Mouse (Mus musculus) kidney, adult 2 months (tissue): ENCODE results near the gene Egfl8. TPM values are rescaled to one million over a fixed set of nuclear protein-coding genes. Genes with fewer than 3 reads are reported as not detected.

ENCODE experiments used
- DNase-seq: peaks from one replicate; pipeline ENCODE4 v3.0.0; 2021
- H3K27ac ChIP-seq: fragments of 200-500 bp; 2 replicates; pipeline ENCODE4 v1.5.1; 2012; ENCODE audit warnings: low read depth, low read length, control low read depth, inconsistent platforms; ENCODE audit not compliant: insufficient read depth
- H3K27me3 ChIP-seq: fragments of 200-500 bp; replicated peaks from 2 replicates; pipeline ENCODE4 v1.6.1; 2012; ENCODE audit warnings: mild to moderate bottlenecking, moderate library complexity, low read length, inconsistent platforms; ENCODE audit not compliant: control insufficient read depth, insufficient read depth
- H3K36me3 ChIP-seq: fragments of 200-500 bp; 2 replicates; pipeline ENCODE4 v1.6.1; 2012; ENCODE audit warnings: mild to moderate bottlenecking, moderate library complexity, low read length, inconsistent platforms; ENCODE audit not compliant: control insufficient read depth, insufficient read depth
- H3K4me1 ChIP-seq: fragments of 200-500 bp; 2 replicates; pipeline ENCODE4 v1.6.1; 2011; ENCODE audit warnings: low read length; ENCODE audit not compliant: control insufficient read depth, insufficient read depth
- H3K4me3 ChIP-seq: fragments of 200-500 bp; 2 replicates; pipeline ENCODE4 v1.5.1; 2011; ENCODE audit warnings: mild to moderate bottlenecking, low read depth, low read length, control low read depth; ENCODE audit not compliant: insufficient read depth
- CTCF ChIP-seq: fragments of 200-500 bp; conservative IDR thresholded peaks from 2 replicates; pipeline ENCODE4 v1.5.1; 2011; ENCODE audit warnings: low read depth, mild to moderate bottlenecking, control low read depth, low read length, moderate library complexity, mixed read lengths; ENCODE audit not compliant: insufficient read depth, insufficient read length
- POLR2A ChIP-seq: fragments of 200-500 bp; IDR thresholded peaks from one replicate; pipeline ENCODE4 v1.6.1; 2011; ENCODE audit warnings: low read depth, low read length, control low read depth
- WGBS: fragments of 180-500 bp; shearing (Covaris S2); methylation state at CpG from one replicate; pipeline ENCODE4 v1.1.7; 2018; 5-methylcytosine and 5-hydroxymethylcytosine counted together
- polyA plus RNA-seq: library from polyadenylated mRNA; depleted of rRNA; stranded (reverse); fragments of >200 nt; gene quantifications from 2 replicates; pipeline ENCODE4 v1.2.3, GENCODE M21; 2012

Gene Egfl8
- polyA plus RNA-seq, 1 experiment = 5.1 TPM

DNA sequence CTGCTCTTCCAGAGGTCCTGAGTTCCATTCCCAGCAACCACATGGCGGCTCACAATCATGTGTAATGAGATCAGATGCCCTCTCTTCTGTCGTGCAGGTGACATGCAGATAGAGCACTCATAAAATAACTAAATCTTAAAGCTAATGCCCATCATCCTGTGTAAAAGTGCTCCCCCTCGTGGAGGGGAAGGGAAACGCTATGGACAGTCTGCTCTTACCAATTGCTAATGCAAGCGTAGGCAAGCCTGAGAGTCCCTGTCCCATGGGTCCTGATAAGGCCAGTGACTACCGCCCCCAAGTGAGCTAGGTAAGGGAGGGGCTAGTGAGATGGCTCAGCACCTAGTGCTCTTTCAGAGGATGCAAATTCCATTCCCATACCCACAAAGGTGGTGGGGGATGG, 3.2 kb upstream of the Egfl8 start:
- Histone ChIP-seq H3K27ac (no peak overlapping the region), H3K4me3 (no peak overlapping the region), H3K27me3 (no peaks in the 10 kb centered on the region), H3K4me1 (no peaks in the 10 kb centered on the region), H3K36me3 (peaks cover 5% of the 10 kb centered on the region; the same call in 1 of the 2 replicates)
- DNase-seq = peak; percentile 84
- TF ChIP-seq CTCF (peak; percentile 88), POLR2A (no peak)
- WGBS = 17% methylated on average over 6 of the region's 6 CpGs

GRCm38 (mm10) chr17:34613830-34614229, 1.9 kb downstream of the Egfl8 start:
- H3K36me3 ChIP-seq = no peaks in the 10 kb centered on the region; the same call in 1 of the 2 replicates
- TF ChIP-seq CTCF = no peak
- TF ChIP-seq POLR2A = no peak
- H3K27ac ChIP-seq = no peak overlapping the region
- no peak overlapping the region for H3K4me3 ChIP-seq
- WGBS = 86% methylated on average over 10 of the region's 10 CpGs
- no peaks in the 10 kb centered on the region for H3K27me3 ChIP-seq
- no peak for DNase-seq
- peaks cover 3% of the 10 kb centered on the region; the same call in 1 of the 2 replicates for H3K4me1 ChIP-seq

DNA sequence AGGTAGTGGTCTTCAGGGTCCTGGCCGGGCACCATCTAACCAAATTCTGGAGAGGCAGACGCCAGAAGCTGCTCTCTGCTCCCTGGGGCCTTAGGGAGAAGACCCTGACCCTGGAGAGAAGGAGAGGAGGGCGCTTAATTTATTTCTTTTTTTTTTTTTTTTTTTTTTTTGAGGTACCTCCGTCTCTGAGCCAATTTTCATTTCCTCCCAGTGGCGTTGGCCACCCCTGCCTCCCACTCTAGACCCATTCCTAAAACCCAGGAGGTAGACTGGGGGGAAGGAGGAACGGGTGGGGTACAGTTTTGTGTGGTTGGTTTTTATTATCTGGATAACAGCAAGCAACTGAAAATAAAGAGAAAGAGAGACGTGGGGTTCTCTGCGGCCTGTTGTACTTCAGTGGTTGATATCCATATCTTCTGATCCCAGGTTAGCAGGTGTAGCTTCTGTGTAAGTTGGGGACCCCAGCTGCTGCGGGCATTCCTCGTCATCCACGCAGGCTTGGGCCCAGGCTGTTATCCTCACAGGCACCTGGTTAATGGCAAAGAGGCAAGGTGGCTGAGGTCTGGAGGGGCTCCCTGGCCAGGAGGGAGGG, 2.6 kb downstream of the Egfl8 start:
- TF ChIP-seq POLR2A (no peak), CTCF (no peak)
- DNase-seq = no peak
- Histone ChIP-seq H3K27me3 (no peaks in the 10 kb centered on the region), H3K27ac (no peak overlapping the region), H3K4me3 (no peak overlapping the region), H3K4me1 (peaks cover 8% of the 10 kb centered on the region), H3K36me3 (no peaks in the 10 kb centered on the region; the same call in 1 of the 2 replicates)
- 79% methylated on average over 11 of the region's 11 CpGs for WGBS

- Histone ChIP-seq H3K36me3 (no peaks in the 10 kb centered on the region; the same call in 1 of the 2 replicates), H3K4me1 (peaks cover 16% of the 10 kb centered on the region), H3K27me3 (no peaks in the 10 kb centered on the region), H3K4me3 (no peak overlapping the region), H3K27ac (no peak overlapping the region)
- DNase-seq = no peak
- TF ChIP-seq CTCF = no peak
- no peak for TF ChIP-seq POLR2A
- 89% methylated on average over 8 of the region's 8 CpGs for WGBS
Observed at GRCm38 (mm10) chr17:34611050-34611449, 4.7 kb downstream of the Egfl8 start.

GRCm38 (mm10) chr17:34607997-34608396, 7.8 kb downstream of the Egfl8 start:
- H3K27ac ChIP-seq = no peak overlapping the region
- TF ChIP-seq POLR2A (no peak), CTCF (no peak)
- WGBS = 42% methylated on average over 7 of the region's 7 CpGs

DNA sequence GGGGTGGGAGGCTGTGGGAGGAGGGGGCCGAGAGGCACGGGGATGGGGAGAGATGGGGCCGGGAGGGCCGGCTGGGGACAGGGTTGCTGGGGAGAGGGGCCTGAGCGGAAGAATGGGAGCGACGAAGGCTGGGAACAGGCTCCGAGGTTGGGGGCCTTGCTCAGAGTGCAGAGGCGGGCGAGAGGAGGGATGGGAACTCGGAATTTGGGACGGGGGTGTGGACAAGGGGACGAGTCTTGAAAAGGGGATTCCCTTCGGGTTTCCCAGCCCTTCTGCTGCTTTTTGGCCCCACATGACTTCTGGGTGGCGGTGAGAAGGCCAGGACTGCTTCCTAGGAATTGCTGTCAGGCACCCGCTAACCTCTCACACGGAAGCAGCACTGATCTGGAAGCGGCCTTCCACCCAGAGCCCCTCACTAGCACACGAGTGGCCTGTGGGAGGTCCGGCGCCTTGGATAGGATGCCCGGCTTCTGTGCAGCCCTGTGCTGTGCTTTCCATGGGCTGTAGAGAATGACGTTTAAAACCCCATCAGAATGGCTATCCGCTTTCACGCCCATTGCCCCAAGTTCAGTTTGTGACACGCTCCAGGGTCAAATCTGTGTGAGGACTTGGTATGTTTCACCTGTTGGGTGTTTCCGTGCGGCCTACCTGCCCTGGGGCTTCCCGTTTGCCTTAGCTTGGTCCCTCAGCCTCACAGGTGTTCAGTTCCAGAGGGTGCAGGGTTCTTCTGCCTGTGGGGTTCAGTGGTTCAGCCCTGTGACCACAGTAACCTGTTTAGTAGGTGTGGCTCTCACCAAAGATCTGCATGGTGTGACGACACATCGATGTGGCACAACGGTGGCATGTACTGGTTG, 9.4 kb downstream of the Egfl8 start:
- Histone ChIP-seq H3K27ac (no peak overlapping the region), H3K27me3 (no peaks in the 10 kb centered on the region), H3K4me1 (peaks cover 32% of the 10 kb centered on the region), H3K36me3 (no peaks in the 10 kb centered on the region), H3K4me3 (peak overlapping the region; percentile 67)
- TF ChIP-seq POLR2A (no peak), CTCF (no peak)
- peak; percentile 22 for DNase-seq
- 6% methylated on average over 32 of the region's 32 CpGs for WGBS

More at GRCm38 (mm10) chr17:34607997-34608396, 7.8 kb downstream of the Egfl8 start:
- peaks cover 23% of the 10 kb centered on the region for H3K4me1 ChIP-seq
- DNase-seq = peak; percentile 38
- no peaks in the 10 kb centered on the region for H3K27me3 ChIP-seq
- H3K36me3 ChIP-seq = no peaks in the 10 kb centered on the region
- H3K4me3 ChIP-seq = no peak overlapping the region

- 2% methylated on average over 20 of the region's 30 CpGs for WGBS
- Histone ChIP-seq H3K4me3 (peak overlapping the region; percentile 67), H3K27me3 (no peaks in the 10 kb centered on the region), H3K36me3 (no peaks in the 10 kb centered on the region), H3K27ac (peak overlapping the region; percentile 97), H3K4me1 (peaks cover 32% of the 10 kb centered on the region)
- TF ChIP-seq CTCF (no peak), POLR2A (peak; percentile 75)
- DNase-seq = peak; percentile 99
Observed at GRCm38 (mm10) chr17:34605609-34606008, 10.2 kb downstream of the Egfl8 start.
